Comparison of ENCODE assay signal across 17 mouse cellular contexts in genomic region chr2:4949691-4950090, GRCm38 (mm10). TPM values are rescaled to one million over a fixed set of nuclear protein-coding genes. Genes with fewer than 3 reads are reported as not detected.
"Had no signal": no experiment of that assay in that cellular context is flagged by ENCODE, and none has a peak within 500 bp of the region (broad histone marks: within the 10 kb centered on the region; RNA-seq: fewer than 3 reads in every experiment).

No protein-coding gene starts in this region.

RNA-seq across cellular contexts. Expression of gene Ucma, which starts 26.2 kb away (rescaled TPM):
- total RNA-seq: gastrocnemius, adult 2 months; gastrocnemius, postnatal 25 days; granulocyte monocyte progenitor cell, adult 5-6 weeks; heart, adult 8-10 months; heart, postnatal 4 days had no signal
- polyA plus RNA-seq: heart, embryonic 10.5 days; heart, embryonic 12.5 days; heart, embryonic 14.5 days; hindbrain, embryonic 10.5 days; intestine, embryonic 14.5 days; intestine, embryonic 16.5 days; kidney, embryonic 15.5 days; kidney, postnatal 0 days; large intestine, adult 2 months; limb, embryonic 11.5 days; liver, embryonic 11.5 days; liver, embryonic 13.5 days had no signal
